Mouse (Mus musculus) limb, embryonic 15.5 days (tissue): ENCODE data around the gene Twist2. TPM values are rescaled to one million over a fixed set of nuclear protein-coding genes. Genes with fewer than 3 reads are reported as not detected.

Source experiments
- ATAC-seq: fragments of 200-750 bp; cut with Nextera tagmentation; 2 replicates; pipeline ENCODE4 v1.8.0; 2017; ENCODE audit warnings: low read depth, moderate TSS enrichment; ENCODE audit not compliant: insufficient number of reproducible peaks, low FRiP score, low TSS enrichment
- H3K27ac ChIP-seq: fragments of 300-500 bp; sonication (generic); 2 replicates; pipeline ENCODE4 v1.5.1; 2015; ENCODE audit warnings: moderate library complexity, mild to moderate bottlenecking, inconsistent platforms
- H3K27me3 ChIP-seq: fragments of 300-500 bp; sonication (generic); 2 replicates; pipeline ENCODE4 v1.6.1; 2015; ENCODE audit warnings: inconsistent platforms
- H3K36me3 ChIP-seq: fragments of 300-500 bp; sonication (generic); 2 replicates; pipeline ENCODE4 v1.6.1; 2015; ENCODE audit warnings: inconsistent platforms
- H3K4me1 ChIP-seq: fragments of 300-500 bp; sonication (generic); 2 replicates; pipeline ENCODE4 v1.6.1; 2015; ENCODE audit warnings: inconsistent platforms
- H3K4me2 ChIP-seq: fragments of 300-500 bp; sonication (generic); 2 replicates; pipeline ENCODE4 v1.6.1; 2015; ENCODE audit warnings: mild to moderate bottlenecking, inconsistent platforms
- H3K4me3 ChIP-seq: fragments of 300-500 bp; sonication (generic); 2 replicates; pipeline ENCODE4 v1.5.1; 2015; ENCODE audit warnings: mild to moderate bottlenecking, inconsistent platforms
- H3K9ac ChIP-seq: fragments of 300-500 bp; sonication (generic); 2 replicates; pipeline ENCODE4 v1.6.1; 2015; ENCODE audit warnings: inconsistent platforms
- H3K9me3 ChIP-seq: fragments of 300-500 bp; sonication (generic); 2 replicates; pipeline ENCODE4 v1.6.1; 2016; ENCODE audit warnings: inconsistent platforms
- WGBS: fragments of 180-500 bp; shearing (Covaris S2); methylation state at CpG from one replicate; pipeline ENCODE4 v1.1.7; 2015; 5-methylcytosine and 5-hydroxymethylcytosine counted together
- polyA plus RNA-seq: library from polyadenylated mRNA; unstranded; fragments of >200 nt; fragmentation: Nextera tagmentation; extraction: Ambion mirVana; gene quantifications from 2 replicates; pipeline ENCODE4 v1.2.1, GENCODE M21; 2015

Twist2 gene
- polyA plus RNA-seq, 1 experiment from 2014 or later: 71.2 TPM

DNA sequence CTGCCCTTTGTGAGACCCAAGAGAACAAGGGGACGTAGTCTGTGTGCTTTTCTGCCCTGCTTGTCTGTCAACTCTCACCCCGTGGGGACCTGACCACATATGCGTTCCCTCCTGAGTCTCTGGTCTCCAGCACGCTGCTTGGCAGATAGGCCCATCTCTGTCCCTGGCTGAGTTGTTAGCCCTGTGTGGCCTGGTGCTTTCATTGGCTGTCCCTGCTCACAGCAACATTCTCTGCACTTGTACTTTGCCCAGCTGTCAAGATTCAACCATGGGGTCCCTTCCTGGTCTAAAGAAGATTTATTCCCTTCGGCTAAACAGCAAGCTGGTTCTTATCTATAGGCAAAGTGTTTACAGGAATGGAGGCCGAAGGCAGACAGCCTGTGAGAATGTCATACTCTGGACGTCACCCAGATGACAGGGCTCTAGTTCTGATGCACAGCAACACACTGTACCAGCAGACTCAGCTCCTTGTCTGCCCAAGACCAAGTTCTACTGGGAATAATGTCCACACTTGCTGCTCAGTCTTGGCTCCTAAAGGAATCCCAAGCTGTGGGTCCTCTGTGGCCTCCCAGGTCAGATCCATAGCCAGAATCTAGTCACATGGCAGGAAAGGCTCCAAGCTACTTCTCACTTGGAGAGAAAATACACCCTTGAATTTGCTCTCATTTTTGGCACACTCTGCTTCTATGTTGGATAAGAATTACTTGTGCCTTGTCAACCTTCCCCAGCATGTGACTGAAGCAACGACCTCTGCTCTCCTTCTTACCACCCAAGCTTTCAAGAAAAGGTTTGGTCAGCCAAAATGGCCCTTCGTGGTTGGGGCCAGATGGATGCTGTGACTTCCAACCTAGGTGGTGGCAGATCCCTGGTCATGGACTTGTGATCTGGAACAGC lies 55.8 kb downstream of the Twist2 start:
- H3K27me3 ChIP-seq: no peaks in the 10 kb centered on the region
- 75% methylated on average over 9 of the region's 9 CpGs for WGBS
- no peak overlapping the region for H3K27ac ChIP-seq
- H3K4me2 ChIP-seq: no peak overlapping the region
- no peak overlapping the region for H3K4me3 ChIP-seq
- H3K36me3 ChIP-seq: no peaks in the 10 kb centered on the region
- ATAC-seq: no peak
- H3K4me1 ChIP-seq: no peaks in the 10 kb centered on the region
- no peak overlapping the region for H3K9ac ChIP-seq
- no peaks in the 10 kb centered on the region for H3K9me3 ChIP-seq

GRCm38 (mm10) chr1:91858101-91858790 lies 57.0 kb downstream of the Twist2 start:
- Histone ChIP-seq H3K9me3 (no peaks in the 10 kb centered on the region), H3K36me3 (no peaks in the 10 kb centered on the region), H3K4me2 (no peak overlapping the region), H3K27ac (no peak overlapping the region), H3K27me3 (no peaks in the 10 kb centered on the region), H3K4me1 (no peaks in the 10 kb centered on the region), H3K4me3 (no peak overlapping the region), H3K9ac (no peak overlapping the region)
- whole genome bisulfite sequencing: 67% methylated on average over 11 of the region's 11 CpGs
- ATAC-seq: no peak

DNA sequence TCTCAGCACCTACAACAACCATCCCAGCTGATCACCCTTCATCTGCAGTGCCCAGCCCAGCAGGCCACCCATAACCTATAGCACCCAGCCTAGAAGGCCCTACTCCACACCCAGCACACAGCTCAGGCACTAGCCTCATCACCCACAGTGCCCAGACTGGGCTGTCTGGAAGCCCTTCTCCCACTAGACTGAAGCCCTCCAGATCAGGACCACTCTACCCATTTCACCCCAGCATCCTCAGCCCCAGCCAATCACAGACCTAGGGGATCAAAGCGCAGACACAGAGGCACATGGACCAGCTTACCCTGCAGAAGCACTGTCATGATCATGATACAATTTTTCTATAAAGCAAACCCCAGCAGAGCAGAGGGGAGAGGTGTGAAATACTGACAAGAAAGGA lies 57.6 kb downstream of the Twist2 start:
- Histone ChIP-seq H3K4me3 (no peak overlapping the region), H3K36me3 (no peaks in the 10 kb centered on the region), H3K9me3 (no peaks in the 10 kb centered on the region), H3K4me1 (no peaks in the 10 kb centered on the region), H3K4me2 (no peak overlapping the region), H3K27me3 (no peaks in the 10 kb centered on the region), H3K27ac (no peak overlapping the region), H3K9ac (no peak overlapping the region)
- WGBS: 86% methylated on average over 1 of the region's 1 CpGs
- ATAC-seq: no peak

GRCm38 (mm10) chr1:91861511-91861910 lies 60.2 kb downstream of the Twist2 start:
- 63% methylated on average over 7 of the region's 7 CpGs for WGBS
- H3K4me1 ChIP-seq: no peaks in the 10 kb centered on the region

GRCm38 (mm10) chr1:91866001-91866400 lies 64.7 kb downstream of the Twist2 start:
- Histone ChIP-seq H3K4me3 (no peak overlapping the region), H3K9me3 (no peaks in the 10 kb centered on the region), H3K27me3 (no peaks in the 10 kb centered on the region), H3K4me2 (no peak overlapping the region), H3K9ac (no peak overlapping the region), H3K4me1 (peaks cover 4% of the 10 kb centered on the region), H3K27ac (no peak overlapping the region), H3K36me3 (no peaks in the 10 kb centered on the region)
- ATAC-seq: no peak
- WGBS: 67% methylated on average over 2 of the region's 2 CpGs

More at GRCm38 (mm10) chr1:91861511-91861910, 60.2 kb downstream of the Twist2 start:
- Histone ChIP-seq H3K9me3 (no peaks in the 10 kb centered on the region), H3K36me3 (no peaks in the 10 kb centered on the region), H3K4me2 (no peak overlapping the region), H3K27ac (no peak overlapping the region), H3K27me3 (no peaks in the 10 kb centered on the region), H3K9ac (no peak overlapping the region), H3K4me3 (no peak overlapping the region)
- no peak for ATAC-seq

GRCm38 (mm10) chr1:91871101-91871500 lies 69.8 kb downstream of the Twist2 start:
- no peak for ATAC-seq
- Histone ChIP-seq H3K9ac (no peak overlapping the region), H3K27me3 (no peaks in the 10 kb centered on the region), H3K9me3 (no peaks in the 10 kb centered on the region), H3K36me3 (no peaks in the 10 kb centered on the region), H3K27ac (no peak overlapping the region), H3K4me3 (no peak overlapping the region), H3K4me2 (no peak overlapping the region), H3K4me1 (peaks cover 46% of the 10 kb centered on the region)
- 34% methylated on average over 6 of the region's 6 CpGs for WGBS

- H3K36me3 ChIP-seq: no peaks in the 10 kb centered on the region
- H3K9ac ChIP-seq: no peak overlapping the region
- WGBS: 33% methylated on average over 8 of the region's 8 CpGs
- H3K4me2 ChIP-seq: peak overlapping the region; percentile 19
- ATAC-seq: peak; percentile 73
- peaks cover 46% of the 10 kb centered on the region for H3K4me1 ChIP-seq
- no peaks in the 10 kb centered on the region for H3K27me3 ChIP-seq
- H3K4me3 ChIP-seq: no peak overlapping the region
- peak overlapping the region; percentile 38; the same call in 1 of the 2 replicates for H3K27ac ChIP-seq
- H3K9me3 ChIP-seq: no peaks in the 10 kb centered on the region
Observed at GRCm38 (mm10) chr1:91872388-91873059, 71.3 kb downstream of the Twist2 start.

DNA sequence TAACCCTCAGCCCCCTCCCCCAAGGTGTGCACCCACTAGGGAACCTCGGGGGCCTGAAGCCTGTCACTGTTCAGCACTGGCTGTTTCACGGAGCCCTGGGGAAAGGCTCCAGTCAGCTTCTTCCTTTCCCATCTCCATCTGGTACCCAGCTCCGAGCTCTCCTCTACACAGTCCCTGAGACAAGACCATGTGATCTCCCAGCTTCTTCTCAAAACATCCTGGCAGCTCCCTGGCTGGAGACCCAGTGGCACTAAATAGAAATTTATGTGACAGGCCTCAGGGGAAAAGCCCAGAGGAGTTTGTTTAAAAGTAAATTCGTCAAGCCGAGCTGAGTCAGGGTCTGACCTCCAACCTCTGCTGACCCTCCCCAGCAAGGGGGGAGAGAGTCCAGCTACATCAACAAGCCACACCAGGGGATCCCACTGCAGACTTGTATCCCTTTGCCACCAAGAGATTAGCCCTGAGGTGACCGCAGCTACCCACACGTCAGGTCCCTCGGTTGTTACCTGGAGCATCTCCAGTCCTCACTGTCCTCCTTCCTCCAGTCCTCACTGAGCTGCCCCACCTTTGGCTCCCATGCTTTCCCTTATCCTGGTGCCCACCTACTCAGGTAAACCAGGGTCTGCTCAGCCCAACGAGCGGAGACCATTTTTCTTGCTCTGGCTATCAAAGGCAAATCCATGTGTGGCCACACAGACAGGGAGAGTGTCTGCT lies 72.5 kb downstream of the Twist2 start:
- ATAC-seq: no peak
- 51% methylated on average over 10 of the region's 10 CpGs for WGBS
- Histone ChIP-seq H3K27me3 (no peaks in the 10 kb centered on the region), H3K4me2 (no peak overlapping the region), H3K4me1 (peaks cover 53% of the 10 kb centered on the region), H3K4me3 (no peak overlapping the region), H3K9ac (no peak overlapping the region), H3K9me3 (no peaks in the 10 kb centered on the region), H3K36me3 (no peaks in the 10 kb centered on the region), H3K27ac (no peak overlapping the region)

DNA sequence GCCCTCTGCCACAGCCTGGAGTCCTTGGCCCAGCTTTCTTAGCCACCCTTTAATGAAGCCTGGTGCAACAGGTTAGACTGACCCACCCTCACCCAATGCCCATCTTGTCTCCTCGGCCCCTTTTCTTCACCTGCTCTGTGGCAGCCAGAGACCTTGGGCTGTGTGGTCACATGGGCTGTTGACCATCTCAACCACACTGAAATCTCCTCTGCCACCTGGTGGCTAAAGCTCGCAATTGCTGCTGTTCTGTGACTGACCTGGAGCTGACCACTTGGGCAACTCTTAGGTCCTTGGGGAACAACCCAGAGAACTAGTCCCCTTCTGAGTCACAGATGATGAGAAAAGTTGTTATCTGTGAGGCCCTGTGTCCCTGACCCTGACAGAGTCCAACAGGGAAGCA lies 73.4 kb downstream of the Twist2 start:
- Histone ChIP-seq H3K4me2 (no peak overlapping the region), H3K27me3 (no peaks in the 10 kb centered on the region), H3K27ac (no peak overlapping the region), H3K4me1 (peaks cover 54% of the 10 kb centered on the region), H3K36me3 (no peaks in the 10 kb centered on the region), H3K9me3 (no peaks in the 10 kb centered on the region), H3K9ac (no peak overlapping the region), H3K4me3 (no peak overlapping the region)
- ATAC-seq: no peak
- 18% methylated on average over 2 of the region's 2 CpGs for WGBS

GRCm38 (mm10) chr1:91875042-91875720 lies 73.9 kb downstream of the Twist2 start:
- WGBS: 76% methylated on average over 7 of the region's 7 CpGs
- peaks cover 52% of the 10 kb centered on the region for H3K4me1 ChIP-seq
- no peaks in the 10 kb centered on the region for H3K27me3 ChIP-seq
- H3K9me3 ChIP-seq: no peaks in the 10 kb centered on the region
- H3K36me3 ChIP-seq: no peaks in the 10 kb centered on the region
- H3K9ac ChIP-seq: no peak overlapping the region
- H3K4me2 ChIP-seq: no peak overlapping the region
- H3K4me3 ChIP-seq: no peak overlapping the region
- ATAC-seq: no peak
- H3K27ac ChIP-seq: no peak overlapping the region

- peaks cover 24% of the 10 kb centered on the region for H3K4me1 ChIP-seq
- H3K9ac ChIP-seq: no peak overlapping the region
- H3K27me3 ChIP-seq: no peaks in the 10 kb centered on the region
- no peaks in the 10 kb centered on the region for H3K36me3 ChIP-seq
- H3K9me3 ChIP-seq: no peaks in the 10 kb centered on the region
- no peak overlapping the region for H3K27ac ChIP-seq
- H3K4me2 ChIP-seq: no peak overlapping the region
- no peak for ATAC-seq
- WGBS: 29% methylated on average over 5 of the region's 5 CpGs
- H3K4me3 ChIP-seq: no peak overlapping the region
Observed at GRCm38 (mm10) chr1:91878696-91879095, 77.4 kb downstream of the Twist2 start.
